Mouse (Mus musculus) adrenal gland, adult 10 weeks (tissue): Measurements from ENCODE around the gene Got1. TPM values are rescaled to one million over a fixed set of nuclear protein-coding genes. Genes with fewer than 3 reads are reported as not detected.

Source experiments
- polyA plus RNA-seq: library from polyadenylated mRNA; stranded (reverse); fragments of 350-450 nt; fragmentation: Illumina TruSeq; extraction: RNeasy Lipid Tissue Mini Kit (QIAGEN cat#74804); gene quantifications from one replicate; pipeline ENCODE4 v1.2.3, GENCODE M21; 2014; ENCODE audit warnings: low read depth, low replicate concordance

Got1 gene
- 24.2 TPM for polyA plus RNA-seq

DNA sequence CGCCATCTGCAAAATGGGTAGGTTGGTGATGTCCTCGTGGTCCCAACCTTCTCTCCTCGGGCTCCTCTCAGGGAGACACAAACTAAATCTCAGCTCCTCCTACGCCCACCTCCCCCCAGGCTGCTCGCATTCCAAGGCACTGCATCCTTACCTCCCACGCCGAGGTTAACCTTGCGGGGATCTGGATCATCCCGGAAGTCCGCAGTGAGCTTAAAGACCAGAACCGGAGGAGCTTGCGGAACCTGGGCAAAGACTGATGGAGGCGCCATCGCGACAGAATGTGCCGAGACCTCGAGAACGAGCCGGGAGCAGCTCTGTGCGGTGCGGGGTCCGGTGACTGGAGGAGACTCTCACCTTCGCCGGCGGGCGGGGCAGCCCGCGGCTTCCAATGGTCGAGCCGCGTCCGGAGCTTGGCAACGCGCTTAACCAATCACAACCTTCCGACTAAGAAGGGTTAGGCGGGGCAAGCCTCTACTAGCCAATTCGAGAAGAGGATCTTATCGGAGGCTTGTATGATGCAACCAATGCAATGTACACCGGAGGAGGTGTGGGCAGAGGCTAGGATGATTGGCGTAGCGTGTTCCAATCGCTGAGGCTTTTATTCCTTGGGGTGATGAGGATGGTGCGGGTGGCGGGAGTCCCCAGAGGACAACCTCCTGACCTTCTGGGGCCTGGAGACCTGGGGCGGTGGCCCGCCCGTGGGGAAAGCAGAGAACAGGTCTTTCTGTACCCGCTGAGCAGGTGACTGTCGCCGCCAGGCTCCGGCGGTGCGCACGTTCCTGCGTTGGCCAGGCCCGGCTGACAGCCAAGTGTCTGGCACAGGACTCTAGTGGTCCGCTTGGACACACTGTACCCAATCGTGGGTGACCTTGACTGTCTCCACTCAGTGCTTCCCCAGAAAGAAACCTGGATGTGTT, at the start of gene Got1:
TSS of gene Got1 (minus strand) at position 419 of the 917 bp plus-strand sequence.

Other genes with a start within 250 kb of the Got1 start
- gene Hpse2, start 136.2 kb downstream of the Got1 start, polyA plus RNA-seq: not detected
- not detected for gene Cnnm1, start 84.2 kb downstream of the Got1 start, polyA plus RNA-seq
- not detected for gene Nkx2-3, start 87.7 kb upstream of the Got1 start, polyA plus RNA-seq
- gene Slc25a28, start 150.3 kb upstream of the Got1 start, polyA plus RNA-seq: 3.7 TPM
- gene Entpd7, start 165.1 kb upstream of the Got1 start, polyA plus RNA-seq: 5.2 TPM
- 20.9 TPM for gene Cutc, start 228.4 kb upstream of the Got1 start, polyA plus RNA-seq
- 41.7 TPM for gene Cox15, start 228.4 kb upstream of the Got1 start, polyA plus RNA-seq